Mouse (Mus musculus): Measurements from ENCODE around the gene Popdc3.
"Not testable (repeated sequence)": the region's sequence is repeated elsewhere in the genome, so short reads cannot be mapped to it uniquely, and the experiment has no call there.

Gene Popdc3

DNA sequence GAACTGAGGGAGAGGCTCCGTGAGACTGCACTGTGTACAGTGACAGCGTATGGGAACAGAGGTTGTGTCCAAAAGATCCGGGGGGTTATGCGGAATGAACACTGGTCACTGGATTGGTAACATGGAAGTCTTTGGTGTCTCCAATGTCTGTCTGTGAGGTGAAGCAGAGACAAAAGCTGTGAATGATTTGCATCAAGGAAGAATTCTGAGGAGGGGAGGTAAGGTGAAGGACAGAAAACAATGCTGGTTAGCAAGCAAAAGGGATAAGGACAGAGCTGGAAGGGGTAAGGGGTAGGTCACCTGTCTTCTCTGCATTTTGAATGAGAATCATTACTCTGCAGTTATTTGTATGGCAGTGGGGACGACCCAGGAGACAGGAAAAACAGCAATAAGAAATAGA, 16.6 kb downstream of the Popdc3 start:
- in situ Hi-C loops (cut with MboI): no loop called here

DNA sequence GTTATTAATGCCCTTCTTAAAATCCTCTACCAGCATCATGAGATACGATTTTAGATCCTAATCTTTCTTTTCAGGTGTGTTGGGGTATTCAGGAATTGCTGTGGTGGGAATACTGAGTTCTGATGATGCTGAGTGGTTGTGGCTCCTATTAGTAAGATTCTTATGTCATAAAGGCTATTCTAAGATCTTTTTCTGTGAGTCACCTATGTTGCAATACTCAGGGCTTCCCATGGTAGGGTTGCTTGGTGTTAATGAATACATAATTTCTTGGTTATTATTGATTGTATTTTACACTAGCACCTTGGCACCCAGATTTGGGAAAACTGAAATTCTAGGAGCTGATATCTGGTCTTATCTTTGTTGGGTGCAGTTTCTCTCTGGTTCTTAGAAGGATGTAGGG, 26.7 kb downstream of the Popdc3 start:
- in situ Hi-C loops (cut with MboI): no loop called here

DNA sequence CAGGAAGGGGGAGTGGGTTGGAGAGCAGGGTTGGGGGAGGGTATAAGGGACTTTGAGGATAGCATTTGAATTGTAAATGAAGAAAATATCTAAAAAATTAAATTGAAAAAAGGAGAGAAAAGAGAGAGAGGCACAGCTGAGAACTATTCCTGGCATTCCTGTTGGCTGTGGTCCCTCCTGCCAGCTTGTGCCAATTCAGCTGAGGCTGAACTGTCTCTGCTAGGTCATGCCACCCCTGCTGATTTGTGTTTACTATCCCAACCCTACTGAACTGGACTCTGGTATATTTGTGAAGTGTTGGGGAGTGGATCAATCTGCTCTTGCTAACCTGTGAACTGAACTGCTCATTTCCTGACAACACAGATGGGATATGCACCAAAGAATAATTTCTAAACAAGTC, 32.3 kb downstream of the Popdc3 start:
- in situ Hi-C loops (cut with MboI): no loop called here

DNA sequence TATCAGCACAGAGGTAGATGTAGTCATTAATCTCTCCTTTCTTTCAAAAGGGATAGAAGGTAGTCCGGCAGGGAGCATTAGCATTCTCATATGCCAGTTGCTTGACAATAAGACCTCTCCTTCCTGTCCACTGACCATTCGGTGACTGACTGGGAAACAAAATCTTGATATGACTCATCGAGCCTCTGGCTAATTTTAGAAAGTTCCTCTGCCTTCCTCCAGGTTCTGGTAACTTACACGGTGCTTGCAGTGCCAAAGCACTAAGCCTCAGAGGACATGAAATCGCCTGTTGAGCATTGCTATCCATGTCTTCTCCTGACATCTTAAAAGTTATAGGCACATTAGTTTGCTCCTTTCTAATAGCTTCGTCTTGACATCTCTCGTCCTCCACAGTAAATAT, 38.8 kb downstream of the Popdc3 start:
- in situ Hi-C loops (cut with MboI): no loop called here

DNA sequence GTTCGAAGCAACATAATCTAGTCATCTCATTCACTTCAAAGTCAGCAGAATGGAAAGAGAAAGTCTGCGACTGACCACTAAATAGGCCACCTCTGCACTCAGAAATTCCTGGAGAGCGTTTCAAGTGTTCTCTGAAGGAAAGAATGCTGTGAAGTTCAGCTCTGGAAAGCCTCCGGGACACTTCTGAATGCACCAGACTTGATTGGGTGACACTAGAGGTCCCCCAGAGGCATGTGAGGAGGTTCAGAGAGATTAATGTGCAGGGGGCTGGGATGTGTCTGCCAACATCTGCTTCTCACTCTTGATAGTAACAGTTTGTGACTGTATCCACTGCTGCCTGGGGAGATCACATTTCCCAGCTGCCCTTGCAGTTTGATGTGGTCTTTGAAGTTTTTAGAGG, 52.1 kb downstream of the Popdc3 start:
- in situ Hi-C loops (cut with MboI): no loop called here

DNA sequence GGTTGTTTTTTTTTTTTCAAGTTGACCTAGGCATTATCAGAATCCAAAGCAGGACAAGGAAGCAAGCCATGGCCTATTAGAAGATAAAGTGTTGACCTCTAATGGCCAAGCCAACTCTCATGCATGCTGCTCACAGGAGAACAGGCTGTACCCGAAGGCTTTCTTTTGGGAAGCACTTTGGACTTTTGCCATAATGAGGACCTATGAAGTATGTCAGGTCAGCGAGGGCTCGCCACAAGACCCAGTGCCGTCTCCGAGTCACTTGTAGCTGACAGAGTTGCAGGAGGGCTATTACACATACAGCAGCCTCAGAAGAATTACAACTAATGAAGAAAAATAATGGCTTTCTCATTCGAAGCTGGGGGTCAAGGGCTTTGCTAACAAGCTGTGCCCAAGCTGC, 55.5 kb downstream of the Popdc3 start:
- in situ Hi-C loops (cut with MboI): no loop called here

DNA sequence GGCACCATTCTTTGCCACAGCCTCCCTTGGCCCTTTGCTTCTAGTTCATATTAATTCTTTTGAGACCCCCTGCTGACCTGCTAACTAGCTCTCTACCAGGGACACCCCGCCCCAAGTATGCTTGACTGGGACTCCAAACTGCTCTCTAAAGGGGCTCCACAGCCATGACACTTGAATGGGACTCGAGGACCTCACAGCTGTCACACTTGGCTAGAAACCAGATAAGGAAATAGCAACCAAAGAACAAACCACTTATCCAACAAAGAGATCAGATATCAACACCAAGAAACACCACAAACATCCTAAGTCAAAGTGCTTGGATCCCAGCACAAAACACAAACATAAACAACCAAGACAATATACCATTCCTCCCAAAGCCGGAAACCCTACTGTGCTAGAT, 58.4 kb downstream of the Popdc3 start:
- in situ Hi-C loops (cut with MboI): no loop called here

DNA sequence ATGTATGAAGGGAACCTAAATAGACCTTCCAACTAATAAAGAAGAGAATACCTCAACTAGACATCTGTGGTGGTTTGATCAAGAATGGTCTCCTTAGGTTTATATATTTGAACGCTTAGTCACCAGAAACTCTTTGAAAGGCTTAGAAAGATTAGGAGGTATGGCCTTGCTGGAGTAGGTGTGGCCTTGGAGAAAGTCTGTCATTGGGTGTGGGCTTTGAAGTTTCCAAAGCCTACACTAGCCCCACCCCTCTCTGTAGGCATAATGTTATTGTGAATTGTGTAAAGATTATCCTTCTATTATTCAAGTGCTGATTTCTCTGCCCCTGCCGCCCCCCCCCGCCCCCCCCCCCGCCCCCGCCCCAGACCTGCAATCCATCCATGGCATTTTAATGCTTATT, 59.6 kb downstream of the Popdc3 start:
- in situ Hi-C loops (cut with MboI): no loop called here

DNA sequence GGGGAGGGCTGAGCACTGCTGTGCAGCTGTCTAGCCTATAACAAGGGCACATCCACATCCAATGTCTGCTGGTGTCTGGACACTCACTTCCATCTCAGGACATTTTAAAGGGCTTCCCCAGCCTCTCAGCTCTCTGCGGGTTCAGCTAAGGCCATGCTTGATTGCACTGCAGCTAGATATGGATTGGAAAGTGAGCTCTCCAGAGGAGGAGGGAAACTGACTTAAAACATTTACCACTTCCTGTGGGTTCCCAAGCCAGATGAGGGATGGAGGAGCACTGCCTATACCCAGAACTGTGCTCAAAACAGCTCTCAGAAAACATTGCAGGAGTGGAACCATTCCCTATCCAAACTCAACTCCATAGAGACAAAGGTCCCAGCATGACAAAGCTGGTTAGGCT, 82.6 kb downstream of the Popdc3 start:
- in situ Hi-C loops (cut with MboI): no loop called here

DNA sequence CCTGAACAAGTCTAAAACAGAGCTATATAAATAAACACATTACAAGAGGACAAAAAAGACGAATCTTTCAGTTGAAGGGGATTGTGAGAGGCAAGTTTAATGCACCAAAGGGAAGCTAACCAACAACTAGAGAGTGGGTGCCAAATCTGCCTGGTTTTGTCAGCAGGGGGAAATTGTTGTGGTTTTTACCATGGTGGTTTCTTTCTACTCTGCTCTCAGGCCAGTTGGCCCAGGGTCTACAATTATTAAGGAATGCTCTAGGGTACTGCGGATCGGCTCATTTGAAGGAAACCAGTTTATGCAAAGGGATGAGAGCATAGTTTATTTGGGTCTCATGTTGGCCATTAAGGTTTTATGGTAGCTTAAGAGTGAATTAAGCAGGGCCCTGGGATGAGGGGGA, 84.2 kb downstream of the Popdc3 start:
- in situ Hi-C loops (cut with MboI): no loop called here

DNA sequence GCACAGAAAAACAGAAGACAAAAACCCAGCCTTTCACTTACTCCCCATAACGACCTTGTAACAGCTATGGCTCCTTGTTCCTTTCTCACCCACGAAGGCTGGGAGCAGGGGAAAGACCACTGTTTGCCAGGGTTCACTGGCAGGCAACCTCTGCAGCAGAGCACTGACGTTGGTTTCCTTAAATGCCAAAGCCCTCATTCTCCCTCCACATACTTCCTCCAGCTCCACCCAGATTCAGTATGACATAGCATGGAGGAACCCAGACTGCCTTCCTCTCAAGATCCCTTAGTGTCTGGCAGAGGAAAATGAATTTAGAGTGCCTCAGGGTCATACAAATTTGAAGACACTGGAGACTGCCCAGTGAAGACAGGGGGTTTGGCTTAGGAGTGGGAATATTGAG, 98.6 kb downstream of the Popdc3 start:
- in situ Hi-C loops (cut with MboI): no loop called here

DNA sequence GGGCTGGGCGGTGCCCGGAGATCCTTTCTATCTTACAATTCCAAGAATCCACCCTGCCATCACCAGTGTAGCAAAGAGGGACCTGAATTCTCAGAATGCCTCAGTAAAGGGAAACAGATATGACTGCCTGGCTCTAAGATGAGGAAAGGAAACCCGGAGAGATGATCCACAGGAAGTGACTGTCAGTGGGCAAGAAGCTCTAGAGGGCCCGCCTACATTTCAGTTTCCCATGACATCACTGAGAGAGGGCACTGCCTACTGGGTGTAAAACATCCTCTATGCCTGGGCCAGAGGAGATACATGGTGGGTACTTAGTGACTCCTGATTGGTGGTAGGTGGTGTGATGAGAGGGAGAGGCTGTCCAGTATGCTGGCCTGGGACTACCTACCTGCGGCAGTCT, 99.1 kb downstream of the Popdc3 start:
- in situ Hi-C loops (cut with MboI): no loop called here

DNA sequence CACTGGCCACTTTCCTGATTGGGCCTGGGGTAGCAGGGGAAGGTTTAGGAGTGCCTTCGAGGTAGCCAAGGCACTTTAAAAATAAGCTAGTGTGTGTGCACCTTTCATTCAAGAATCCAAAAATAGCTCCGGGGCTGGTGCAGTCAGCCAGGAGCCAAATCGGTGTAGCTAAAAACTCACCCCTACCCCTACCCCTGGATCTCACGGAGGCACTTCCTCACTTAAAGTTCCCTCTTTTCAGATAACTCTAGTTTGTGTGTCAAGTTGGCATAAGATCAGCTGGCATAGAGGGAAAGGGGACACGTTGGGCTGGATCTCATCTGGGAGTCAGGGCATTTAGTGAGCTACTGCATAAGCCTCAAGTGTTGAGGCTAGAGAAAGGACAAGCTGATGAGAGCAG, 107.8 kb downstream of the Popdc3 start:
- in situ Hi-C loops (cut with MboI): no loop called here

DNA sequence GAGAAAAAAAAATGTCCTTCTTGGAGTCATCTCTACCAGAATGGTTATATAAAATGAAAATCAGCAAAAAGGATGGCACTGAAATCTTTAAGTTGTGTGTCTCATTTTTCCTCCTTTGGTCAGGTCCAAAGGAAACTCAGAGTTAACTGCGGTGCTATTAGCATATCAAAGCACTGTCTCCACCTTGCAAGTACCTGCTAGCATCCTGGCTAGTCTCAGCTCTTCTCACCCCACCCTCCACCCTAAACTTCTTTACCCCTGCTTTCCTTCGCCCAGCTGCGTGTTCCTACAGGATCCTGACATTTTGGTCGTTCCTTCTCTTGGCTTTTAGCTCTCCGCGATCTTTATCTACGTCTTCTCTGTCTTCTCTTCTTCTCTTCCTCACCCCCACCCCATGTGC, 110.5 kb downstream of the Popdc3 start:
- in situ Hi-C loops (cut with MboI): no loop called here

DNA sequence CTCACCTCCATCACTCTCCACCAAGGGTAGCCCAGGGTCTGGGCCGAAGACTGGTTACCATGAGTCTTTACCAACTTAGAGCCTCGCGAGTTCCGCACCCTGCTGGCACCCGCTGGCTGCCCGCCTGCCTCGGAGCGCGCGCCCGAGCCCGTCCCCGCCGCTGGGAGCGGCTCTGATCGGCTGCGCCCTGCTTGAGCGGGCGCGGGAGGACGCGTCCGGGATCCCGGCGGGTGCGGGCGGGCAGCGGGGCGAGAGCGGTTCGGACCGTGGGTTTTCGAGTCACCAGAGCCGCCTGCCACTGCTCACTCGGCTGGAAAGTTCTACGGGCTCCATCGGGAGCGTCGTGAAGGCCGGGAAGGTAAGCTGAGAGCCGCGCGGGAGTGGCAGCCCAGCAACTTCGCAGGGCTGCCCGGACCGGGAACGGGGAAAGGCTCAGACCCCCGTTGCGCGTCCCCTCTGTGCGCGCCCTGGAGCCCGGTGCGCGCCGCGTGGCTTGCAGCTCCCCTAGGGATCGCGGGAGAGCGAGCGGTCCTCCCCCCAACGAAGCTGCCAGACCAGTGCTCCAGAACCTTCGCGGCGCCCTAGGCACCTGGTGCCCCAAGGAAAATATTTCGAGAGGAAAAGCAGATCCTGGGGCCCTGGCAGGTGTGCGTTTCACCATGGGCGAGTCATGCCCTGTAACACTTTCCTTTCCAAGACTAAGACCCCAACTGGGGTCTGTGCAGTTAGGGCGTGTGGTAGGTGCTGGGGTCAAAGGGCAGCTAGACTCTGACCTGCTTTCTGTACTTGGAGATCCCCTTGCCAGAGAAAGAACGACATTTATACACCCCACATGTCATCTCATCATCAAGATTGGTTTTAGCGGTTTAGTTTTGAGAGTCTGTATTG, 111.6 kb downstream of the Popdc3 start:
- in situ Hi-C loops (cut with MboI): no loop called here

DNA sequence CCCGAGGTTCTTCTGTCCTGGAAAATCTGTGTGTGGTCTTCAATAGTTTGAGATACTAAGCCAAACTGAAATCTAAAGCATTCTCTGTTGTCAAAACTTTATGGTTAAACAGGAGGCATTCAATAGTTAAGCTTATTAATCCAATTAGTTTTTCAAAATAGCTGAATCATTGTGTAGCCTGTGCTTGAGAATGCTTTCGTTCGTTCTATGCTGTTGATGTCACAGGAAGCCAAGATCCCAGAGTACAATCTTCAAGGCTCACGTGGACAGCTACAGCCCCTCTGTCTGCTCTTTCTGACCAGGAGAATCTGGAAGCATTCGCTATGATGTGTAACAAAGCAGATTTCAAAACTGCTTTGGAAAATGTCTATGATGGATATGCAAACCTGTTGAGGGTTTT, 112.7 kb downstream of the Popdc3 start:
- in situ Hi-C loops (cut with MboI): no loop called here

DNA sequence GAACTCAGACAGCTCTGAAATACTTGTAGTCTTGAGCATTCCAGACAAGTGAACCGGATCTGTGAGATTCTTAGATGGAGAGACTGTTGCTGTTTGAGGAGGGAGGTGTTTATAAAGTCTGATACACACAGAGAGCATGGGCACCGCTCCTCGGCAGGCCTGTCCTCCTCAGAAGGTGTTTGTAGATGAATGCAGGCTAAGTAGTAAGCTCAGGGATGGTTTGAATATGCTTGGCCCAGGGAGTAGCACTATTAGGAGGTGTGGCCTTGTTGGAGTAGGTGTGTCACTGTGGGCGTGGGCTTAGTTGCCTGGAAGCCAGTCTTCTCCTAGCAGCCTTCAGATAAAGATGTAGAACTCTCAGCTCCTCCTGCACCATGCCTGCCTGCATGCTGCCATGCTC, 114.3 kb downstream of the Popdc3 start:
- in situ Hi-C loops (cut with MboI): not testable (repeated sequence)

DNA sequence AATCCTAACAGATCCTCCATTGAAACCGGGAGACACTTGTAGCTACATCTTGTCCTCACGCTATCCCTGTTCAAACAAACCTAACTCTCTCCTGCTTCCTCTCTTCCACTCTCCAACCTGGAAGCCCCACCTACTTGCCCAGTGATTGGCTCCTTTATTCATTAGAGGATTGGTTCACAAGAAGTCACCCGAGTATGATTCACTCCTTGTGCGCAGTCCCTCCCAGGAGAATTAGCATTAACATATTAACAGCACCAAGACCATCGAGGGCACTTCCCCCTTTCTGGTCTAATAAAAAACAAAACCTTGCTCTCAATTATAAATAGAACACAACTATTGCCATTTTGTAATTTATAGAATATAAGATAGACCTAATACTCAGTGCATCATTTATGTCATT, 117.2 kb downstream of the Popdc3 start:
- in situ Hi-C loops (cut with MboI): no loop called here

DNA sequence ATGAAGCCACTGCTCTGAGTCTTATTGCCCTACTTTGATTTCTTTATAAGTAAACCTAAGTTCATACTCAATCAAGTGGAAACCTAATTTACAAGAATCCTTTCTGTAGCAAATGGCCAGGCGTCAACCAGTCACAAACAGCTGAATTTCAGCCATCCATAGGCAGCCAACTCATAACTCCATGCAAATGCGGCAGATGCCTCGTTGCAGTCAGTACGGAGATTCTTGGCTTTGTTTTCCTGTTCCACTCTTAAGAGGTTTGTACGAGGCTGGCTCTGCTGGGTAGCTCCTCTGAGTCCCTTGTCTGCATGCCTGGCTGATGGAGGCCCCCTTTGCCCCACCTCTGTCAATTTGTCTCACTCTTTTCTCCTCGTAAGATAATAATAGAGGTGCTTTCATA, 120.6 kb downstream of the Popdc3 start:
- in situ Hi-C loops (cut with MboI): no loop called here

DNA sequence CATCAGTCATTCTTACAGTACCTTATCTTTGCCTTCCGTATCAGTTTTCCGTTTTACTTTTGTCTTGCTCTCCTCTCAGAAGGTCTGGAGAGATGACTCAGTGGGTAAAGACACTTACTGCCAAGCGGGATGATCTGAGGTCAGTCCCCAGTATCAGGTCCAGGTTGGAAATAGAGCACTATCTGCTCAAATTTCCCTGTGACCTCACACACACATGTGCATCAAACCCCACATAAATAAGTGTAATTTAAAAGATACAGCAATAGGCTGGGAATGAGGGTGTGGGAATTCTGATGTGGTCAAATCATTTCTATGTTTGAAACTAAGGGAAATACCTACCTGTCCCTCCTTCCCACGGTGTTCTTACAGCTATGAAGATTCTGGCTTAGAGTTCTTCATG, 121.6 kb downstream of the Popdc3 start:
- in situ Hi-C loops (cut with MboI): no loop called here

DNA sequence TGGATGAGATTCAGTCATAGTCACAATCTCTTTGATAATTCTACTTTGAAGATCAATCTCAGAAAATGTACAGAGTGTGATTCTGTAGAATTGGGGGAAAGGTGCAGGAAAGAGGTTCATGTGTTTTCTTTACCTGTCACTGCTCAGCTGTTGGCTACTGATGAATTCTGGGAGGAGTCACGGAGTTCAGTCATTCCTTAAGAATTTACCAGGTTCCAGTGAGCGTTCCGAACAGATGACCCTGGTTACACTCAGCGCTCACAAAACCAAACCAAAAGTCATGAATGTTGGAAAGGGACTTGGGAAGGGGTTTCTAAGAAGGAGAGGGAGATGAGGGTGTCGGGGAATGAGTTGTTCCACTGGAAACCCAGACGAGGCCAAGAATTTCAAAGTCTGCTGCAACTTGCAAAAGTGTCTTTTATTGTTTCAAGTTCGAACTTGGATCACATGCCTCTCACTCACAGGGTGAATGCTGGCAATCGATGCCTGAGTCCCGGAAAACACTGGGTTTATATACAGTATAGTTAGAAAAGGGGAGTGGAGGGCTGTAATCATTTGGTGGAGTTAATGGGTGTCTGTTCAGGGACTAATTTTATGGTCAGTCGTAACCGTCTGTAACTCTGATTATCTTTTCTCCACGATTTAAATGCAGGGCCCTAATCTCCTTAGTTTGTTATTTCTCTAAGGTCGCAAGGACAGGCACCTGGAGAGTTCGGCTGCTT, 125.6 kb downstream of the Popdc3 start:
- in situ Hi-C loops (cut with MboI): no loop called here

DNA sequence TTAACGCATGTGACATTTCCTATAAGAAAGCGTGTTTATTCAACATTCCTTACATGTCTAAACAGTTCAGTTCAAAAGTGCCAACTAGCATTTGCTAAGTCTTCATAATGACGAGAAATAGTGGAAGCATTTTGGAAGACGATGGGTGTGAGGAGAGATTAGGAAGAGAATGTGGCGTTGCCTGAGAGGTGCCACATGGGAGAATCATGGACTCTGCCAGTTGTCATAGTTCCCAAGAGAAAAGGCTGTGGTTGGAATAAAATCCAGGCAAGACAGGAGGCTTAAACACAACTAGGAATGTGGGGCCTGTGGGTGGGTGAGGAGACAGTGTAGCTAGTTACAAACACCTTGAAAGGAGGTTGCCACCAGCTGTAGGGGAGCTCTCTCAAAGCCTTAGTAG, 127.3 kb downstream of the Popdc3 start:
- in situ Hi-C loops (cut with MboI): no loop called here

DNA sequence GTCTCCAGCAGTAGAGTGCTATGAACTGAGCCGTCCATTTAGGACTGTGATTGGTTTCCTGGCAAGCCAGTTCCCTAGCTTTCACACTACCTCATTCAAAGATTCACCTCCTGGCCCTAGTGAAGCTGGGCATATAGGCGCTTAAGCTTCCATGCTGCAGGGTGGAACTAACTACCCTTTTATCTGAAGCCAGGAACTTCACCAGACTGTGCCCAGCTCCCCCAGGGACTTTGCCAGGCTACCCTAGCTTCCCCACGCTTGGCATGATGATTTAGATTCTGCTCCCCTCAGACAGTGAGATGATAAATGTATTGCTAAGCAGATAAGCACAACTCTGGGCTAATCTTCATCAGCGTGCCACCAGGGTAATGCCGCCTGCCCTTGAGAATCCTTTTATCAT, 133.2 kb downstream of the Popdc3 start:
- in situ Hi-C loops (cut with MboI): no loop called here

DNA sequence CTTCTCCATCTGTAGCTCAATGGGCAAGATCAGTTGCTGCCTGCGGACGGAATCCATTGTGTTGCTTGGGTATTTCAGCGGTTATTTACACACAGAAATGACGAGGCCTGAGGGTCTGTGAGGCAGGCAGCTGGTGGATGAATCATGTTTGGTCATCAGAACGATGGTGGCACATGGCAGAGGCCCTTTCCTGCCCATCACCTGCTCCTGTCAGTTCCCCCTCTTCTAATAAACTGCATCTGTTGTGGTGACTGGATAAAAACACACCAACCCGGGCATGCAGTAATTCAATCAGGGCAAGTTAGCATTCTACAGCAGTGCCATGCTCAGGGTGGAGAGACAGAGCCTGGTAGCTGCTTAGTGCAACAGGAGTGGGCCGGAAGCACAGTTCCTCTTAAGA, 133.7 kb downstream of the Popdc3 start:
- in situ Hi-C loops (cut with MboI): no loop called here
